16 mouse cellular contexts compared by ENCODE assay signal in the genomic region with DNA sequence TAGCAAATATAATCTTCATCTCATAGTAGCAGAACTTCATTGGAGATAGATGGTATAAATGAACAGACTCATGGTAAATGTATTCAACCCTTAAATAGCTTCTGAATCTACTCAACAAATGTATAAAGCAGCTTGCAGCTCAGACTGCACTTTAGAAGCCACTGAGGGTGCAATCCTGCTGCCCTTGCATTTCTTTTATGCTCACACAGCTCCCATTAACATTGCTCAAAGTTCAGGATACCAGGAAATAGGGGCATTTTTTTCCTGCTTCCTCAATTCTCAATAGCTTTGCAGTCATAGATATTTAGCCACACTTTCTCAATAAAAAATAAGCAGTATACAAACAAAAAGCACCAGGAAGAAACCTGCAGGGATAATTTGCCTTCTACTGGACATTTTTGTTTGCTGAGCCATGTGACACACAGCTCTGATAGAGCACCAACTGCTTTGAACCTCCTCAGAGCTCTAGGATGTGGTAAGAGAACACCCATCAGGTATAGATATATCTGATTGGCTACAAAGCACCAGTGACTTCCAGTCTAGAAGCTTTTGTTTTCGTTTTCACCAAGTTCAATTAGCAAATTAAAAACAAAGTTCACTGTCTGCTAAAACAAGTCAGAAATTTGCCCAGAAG.
"Had no signal": no experiment of that assay in that cellular context is flagged by ENCODE, and none has a peak within 500 bp of the region (broad histone marks: within the 10 kb centered on the region; RNA-seq: fewer than 3 reads in every experiment).

No protein-coding gene starts in this region.

- H3K27ac ChIP-seq: neural tube, embryonic 12.5 days; neural tube, embryonic 13.5 days; neural tube, embryonic 15.5 days; stomach, embryonic 15.5 days; stomach, postnatal 0 days had no signal

- H3K4me3 ChIP-seq: neural tube, embryonic 12.5 days; neural tube, embryonic 13.5 days; neural tube, embryonic 15.5 days; stomach, embryonic 15.5 days had no signal

- H3K9ac ChIP-seq: neural tube, embryonic 12.5 days; neural tube, embryonic 13.5 days; neural tube, embryonic 15.5 days; stomach, embryonic 15.5 days had no signal

- H3K36me3 ChIP-seq: neural tube, embryonic 12.5 days; neural tube, embryonic 13.5 days; neural tube, embryonic 15.5 days; stomach, embryonic 15.5 days had no signal

- H3K9me3 ChIP-seq: neural tube, embryonic 15.5 days; stomach, embryonic 15.5 days had no signal

- DNase-seq: retina, postnatal 1 day; right cerebral cortex, adult 18-20 months; right cerebral cortex, postnatal 14 days; right cerebral cortex, postnatal 25 days; right cerebral cortex, postnatal 4 days; spleen, adult 18-20 months; thymus, adult 18-20 months; thymus, adult 2 months; thymus, postnatal 25 days; thymus, postnatal 36 days; thymus, postnatal 4 days had no signal

- H3K4me2 ChIP-seq: neural tube, embryonic 12.5 days; neural tube, embryonic 13.5 days; neural tube, embryonic 15.5 days; stomach, embryonic 15.5 days had no signal

- H3K4me1 ChIP-seq: neural tube, embryonic 12.5 days; neural tube, embryonic 13.5 days; neural tube, embryonic 15.5 days; stomach, embryonic 15.5 days had no signal

- H3K27me3 ChIP-seq: neural tube, embryonic 12.5 days; neural tube, embryonic 13.5 days; neural tube, embryonic 15.5 days; stomach, embryonic 15.5 days had no signal
